Mouse (Mus musculus): Measurements from ENCODE around the gene Slc10a4.
"Not testable (repeated sequence)": the region's sequence is repeated elsewhere in the genome, so short reads cannot be mapped to it uniquely, and the experiment has no call there.

Slc10a4 gene

GRCm38 (mm10) chr5:73013611-73014287 lies 7.1 kb downstream of the Slc10a4 start:
- not testable (repeated sequence) for DNase-seq (ENCODE audit: low spot score in 2 of 2)

- no peak for DNase-seq (ENCODE audit: low spot score in 2 of 2)
Measured at GRCm38 (mm10) chr5:73014745-73015144, 8.1 kb downstream of the Slc10a4 start.

GRCm38 (mm10) chr5:73023801-73024200 lies 17.1 kb downstream of the Slc10a4 start:
- DNase-seq (ENCODE audit: low spot score in 2 of 2), result no peak

GRCm38 (mm10) chr5:73028646-73029045 lies 22.0 kb downstream of the Slc10a4 start:
- DNase-seq (ENCODE audit: low spot score in 2 of 2), result no peak

- DNase-seq (ENCODE audit: low spot score in 2 of 2), result no peak
Measured at GRCm38 (mm10) chr5:73032481-73032880, 25.8 kb downstream of the Slc10a4 start.

- DNase-seq (ENCODE audit: low spot score in 2 of 2), result no peak
Measured at GRCm38 (mm10) chr5:73044055-73044454, 37.4 kb downstream of the Slc10a4 start.

- no peak for DNase-seq (ENCODE audit: low spot score in 2 of 2)
Measured at GRCm38 (mm10) chr5:73047651-73048245, 41.1 kb downstream of the Slc10a4 start.

GRCm38 (mm10) chr5:73053933-73054332 lies 47.2 kb downstream of the Slc10a4 start:
- no peak for DNase-seq (ENCODE audit: low spot score in 2 of 2)

- no peak for DNase-seq (ENCODE audit: low spot score in 2 of 2)
Measured at GRCm38 (mm10) chr5:73056457-73056856, 49.8 kb downstream of the Slc10a4 start.

- no peak for DNase-seq (ENCODE audit: low spot score in 2 of 2)
Measured at GRCm38 (mm10) chr5:73056937-73057336, 50.3 kb downstream of the Slc10a4 start.

GRCm38 (mm10) chr5:73061506-73062155 lies 54.9 kb downstream of the Slc10a4 start:
- no peak for DNase-seq (ENCODE audit: low spot score in 2 of 2)

Data from urinary bladder, postnatal 36 days (tissue).